Mouse (Mus musculus) monocyte, adult 2 months (primary cell): Measurements from ENCODE around the gene Ptprd.
"Not testable (repeated sequence)": the region's sequence is repeated elsewhere in the genome, so short reads cannot be mapped to it uniquely, and the experiment has no call there.

Experiments
- DNase-seq, 2 experiments: peaks; one replicate each; pipeline ENCODE4 v3.0.0; 2022; ENCODE audit warnings: low spot score in 2 of 2, low read depth in 1 of 2

The Ptprd gene

GRCm38 (mm10) chr4:77961711-77962110 is 250.1 kb downstream of the Ptprd start:
- no peak for DNase-seq

- DNase-seq: no peak
These were observed 322.3 kb downstream of the Ptprd start for GRCm38 (mm10) chr4:77889489-77889888.

- DNase-seq: no peak
These were observed 331.5 kb downstream of the Ptprd start for GRCm38 (mm10) chr4:77880213-77880612.

- no peak for DNase-seq
These were observed 350.5 kb downstream of the Ptprd start for GRCm38 (mm10) chr4:77861269-77861668.

GRCm38 (mm10) chr4:77797391-77797790 is 414.4 kb downstream of the Ptprd start:
- not testable (repeated sequence) for DNase-seq

- DNase-seq: no peak
These were observed 434.5 kb downstream of the Ptprd start for GRCm38 (mm10) chr4:77777237-77777636.

GRCm38 (mm10) chr4:77763790-77764189 is 448.0 kb downstream of the Ptprd start:
- no peak for DNase-seq

GRCm38 (mm10) chr4:77743391-77743790 is 468.4 kb downstream of the Ptprd start:
- no peak for DNase-seq

GRCm38 (mm10) chr4:77721908-77722307 is 489.9 kb downstream of the Ptprd start:
- DNase-seq: no peak

GRCm38 (mm10) chr4:77717792-77718191 is 494.0 kb downstream of the Ptprd start:
- DNase-seq: no peak

- no peak for DNase-seq
These were observed 501.5 kb downstream of the Ptprd start for GRCm38 (mm10) chr4:77710231-77710630.

- DNase-seq: no peak
These were observed 513.5 kb downstream of the Ptprd start for GRCm38 (mm10) chr4:77698294-77698693.

- DNase-seq: no peak
These were observed 536.0 kb downstream of the Ptprd start for GRCm38 (mm10) chr4:77675798-77676197.

- no peak for DNase-seq
These were observed 547.0 kb downstream of the Ptprd start for GRCm38 (mm10) chr4:77664761-77665160.

GRCm38 (mm10) chr4:77662309-77662708 is 549.5 kb downstream of the Ptprd start:
- no peak for DNase-seq

GRCm38 (mm10) chr4:77655669-77656068 is 556.1 kb downstream of the Ptprd start:
- DNase-seq: no peak

GRCm38 (mm10) chr4:77649615-77650325 is 562.0 kb downstream of the Ptprd start:
- no peak for DNase-seq

GRCm38 (mm10) chr4:77648911-77649310 is 562.9 kb downstream of the Ptprd start:
- DNase-seq: no peak

GRCm38 (mm10) chr4:77647451-77648137 is 564.2 kb downstream of the Ptprd start:
- no peak for DNase-seq

- DNase-seq: no peak
These were observed 567.3 kb downstream of the Ptprd start for GRCm38 (mm10) chr4:77644435-77644834.

- no peak for DNase-seq
These were observed 571.7 kb downstream of the Ptprd start for GRCm38 (mm10) chr4:77640022-77640421.

- no peak for DNase-seq
These were observed 598.6 kb downstream of the Ptprd start for GRCm38 (mm10) chr4:77613129-77613528.

- DNase-seq: no peak
These were observed 625.1 kb downstream of the Ptprd start for GRCm38 (mm10) chr4:77586624-77587023.
